Mouse (Mus musculus): Measurements from ENCODE around the gene Sumo2. TPM values are rescaled to one million over a fixed set of nuclear protein-coding genes. Genes with fewer than 3 reads are reported as not detected.

Sumo2 gene
- polyA plus RNA-seq (2017; shearing (Covaris generic)), result 100 to 1,000 TPM; 793 to 799 TPM

GRCm38 (mm10) chr11:115536038-115536681 lies at the start of gene Sumo2:
TSS of gene Sumo2 (minus strand) at chr11:115536276.

GRCm38 (mm10) chr11:115564064-115564809 lies 28.2 kb upstream of the Sumo2 start, which contains the start of gene Nup85:
TSS of gene Nup85 (plus strand) at chr11:115564434.

GRCm38 (mm10) chr11:115514238-115514663 lies 21.8 kb downstream of the Sumo2 start, which contains the start of gene Jpt1:
TSS of gene Jpt1 (minus strand) at chr11:115514387.

GRCm38 (mm10) chr11:115491356-115492083 lies 44.6 kb downstream of the Sumo2 start, which contains the start of gene Nt5c:
TSS of gene Nt5c (minus strand) at chr11:115491862.

GRCm38 (mm10) chr11:115475025-115475757 lies 60.9 kb downstream of the Sumo2 start, which contains the start of gene Armc7:
TSS of gene Armc7 (plus strand) at chr11:115475667.

Other genes starting within 250 kb of the Sumo2 start
- 1 to 10 TPM in 1 of 2 experiments, under 1 TPM in 1; 0.57 to 1.1 TPM for gene Fads6, start 238.6 kb downstream of the Sumo2 start, polyA plus RNA-seq (2017; shearing (Covaris generic))
- gene Otop2, start 229.1 kb downstream of the Sumo2 start, polyA plus RNA-seq (2017; shearing (Covaris generic)), result not detected
- gene Ush1g, start 214.2 kb downstream of the Sumo2 start, polyA plus RNA-seq (2017; shearing (Covaris generic)), result not detected
- under 1 TPM in 1 of 2 experiments, not detected in 1; 0.16 TPM for gene Otop3, start 201.5 kb downstream of the Sumo2 start, polyA plus RNA-seq (2017; shearing (Covaris generic))
- gene Hid1, start 168.5 kb downstream of the Sumo2 start, polyA plus RNA-seq (2017; shearing (Covaris generic)), result 1 to 10 TPM; 2.2 to 9.0 TPM
- under 1 TPM in 1 of 2 experiments, not detected in 1; 0.41 TPM for gene Cdr2l, start 154.4 kb downstream of the Sumo2 start, polyA plus RNA-seq (2017; shearing (Covaris generic))
- 100 to 1,000 TPM; 139 to 191 TPM for gene Mrpl58, start 132.5 kb downstream of the Sumo2 start, polyA plus RNA-seq (2017; shearing (Covaris generic))
- 100 to 1,000 TPM; 717 to 796 TPM for gene Atp5h, start 116.3 kb downstream of the Sumo2 start, polyA plus RNA-seq (2017; shearing (Covaris generic))
- 10 to 100 TPM; 47.7 to 82.2 TPM for gene Kctd2, start 116.1 kb downstream of the Sumo2 start, polyA plus RNA-seq (2017; shearing (Covaris generic))
- gene Trim80, start 95.7 kb downstream of the Sumo2 start, polyA plus RNA-seq (2017; shearing (Covaris generic)), result under 1 TPM in 1 of 2 experiments, not detected in 1; 0.23 TPM
- gene Slc16a5, start 73.8 kb downstream of the Sumo2 start, polyA plus RNA-seq (2017; shearing (Covaris generic)), result 10 to 100 TPM in 1 of 2 experiments, 1 to 10 TPM in 1; 2.6 to 13.6 TPM
- 10 to 100 TPM; 69.6 to 70.1 TPM for gene Armc7, start 60.6 kb downstream of the Sumo2 start, polyA plus RNA-seq (2017; shearing (Covaris generic))
- 100 to 1,000 TPM; 336 to 352 TPM for gene Nt5c, start 44.4 kb downstream of the Sumo2 start, polyA plus RNA-seq (2017; shearing (Covaris generic))
- gene Jpt1, start 21.9 kb downstream of the Sumo2 start, polyA plus RNA-seq (2017; shearing (Covaris generic)), result 100 to 1,000 TPM; 509 to 536 TPM
- gene Nup85, start 28.2 kb upstream of the Sumo2 start, polyA plus RNA-seq (2017; shearing (Covaris generic)), result 10 to 100 TPM; 61.1 to 71.0 TPM
- 10 to 100 TPM; 51.8 to 66.7 TPM for gene Mrps7, start 67.6 kb upstream of the Sumo2 start, polyA plus RNA-seq (2017; shearing (Covaris generic))
- gene Gga3, start 67.8 kb upstream of the Sumo2 start, polyA plus RNA-seq (2017; shearing (Covaris generic)), result 10 to 100 TPM; 29.5 to 34.3 TPM
- gene Mif4gd, start 76.7 kb upstream of the Sumo2 start, polyA plus RNA-seq (2017; shearing (Covaris generic)), result 100 to 1,000 TPM; 167 to 308 TPM
- gene Slc25a19, start 92.0 kb upstream of the Sumo2 start, polyA plus RNA-seq (2017; shearing (Covaris generic)), result 100 to 1,000 TPM in 1 of 2 experiments, 10 to 100 TPM in 1; 58.7 to 111 TPM
- 100 to 1,000 TPM; 167 to 275 TPM for gene Grb2, start 172.3 kb upstream of the Sumo2 start, polyA plus RNA-seq (2017; shearing (Covaris generic))
- 10 to 100 TPM; 16.2 to 19.3 TPM for gene Tmem94, start 229.2 kb upstream of the Sumo2 start, polyA plus RNA-seq (2017; shearing (Covaris generic))

Measured in activated CD4-positive, CD25-positive, alpha-beta regulatory T cell (primary cell).